Mouse (Mus musculus) midbrain, embryonic 16.5 days (tissue): ENCODE measurements around the gene Pga5. TPM values are rescaled to one million over a fixed set of nuclear protein-coding genes. Genes with fewer than 3 reads are reported as not detected.

Experiments used
- ATAC-seq: fragments of 200-750 bp; cut with Nextera tagmentation; 2 replicates; pipeline ENCODE4 v1.8.0; 2017; ENCODE audit warnings: moderate TSS enrichment
- H3K27ac ChIP-seq: fragments of 300-500 bp; sonication (generic); 2 replicates; pipeline ENCODE4 v1.5.1; 2014; ENCODE audit warnings: mild to moderate bottlenecking, low read length, mixed read lengths
- H3K27me3 ChIP-seq: fragments of 300-500 bp; sonication (generic); 2 replicates; pipeline ENCODE4 v1.6.1; 2014; ENCODE audit warnings: low read depth, low read length, mixed read lengths; ENCODE audit not compliant: control insufficient read depth, insufficient read depth
- H3K36me3 ChIP-seq: fragments of 300-500 bp; sonication (generic); 2 replicates; pipeline ENCODE4 v1.6.1; 2014; ENCODE audit warnings: mild to moderate bottlenecking, low read length, moderate library complexity, mixed read lengths; ENCODE audit not compliant: control insufficient read depth, insufficient read depth
- H3K4me1 ChIP-seq: fragments of 300-500 bp; sonication (generic); 2 replicates; pipeline ENCODE4 v1.6.1; 2014; ENCODE audit warnings: mild to moderate bottlenecking, low read length, mixed read lengths; ENCODE audit not compliant: control insufficient read depth, insufficient read depth
- H3K4me2 ChIP-seq: fragments of 300-500 bp; sonication (generic); 2 replicates; pipeline ENCODE4 v1.6.1; 2014; ENCODE audit warnings: mild to moderate bottlenecking, low read length, mixed read lengths
- H3K4me3 ChIP-seq: fragments of 300-500 bp; sonication (generic); 2 replicates; pipeline ENCODE4 v1.5.1; 2014; ENCODE audit warnings: low read depth, mild to moderate bottlenecking, low read length, moderate library complexity, mixed read lengths
- H3K9ac ChIP-seq: fragments of 300-500 bp; sonication (generic); 2 replicates; pipeline ENCODE4 v1.6.1; 2014; ENCODE audit warnings: low read depth, low read length, mixed read lengths
- H3K9me3 ChIP-seq: fragments of 300-500 bp; sonication (generic); replicated peaks from 2 replicates; pipeline ENCODE4 v1.6.1; 2014; ENCODE audit warnings: mild to moderate bottlenecking, low read length, mixed read lengths; ENCODE audit not compliant: control insufficient read depth, poor library complexity, severe bottlenecking
- WGBS: fragments of 180-500 bp; shearing (Covaris S2); extraction: QIAGEN DNeasy Blood & Tissue Kit; methylation state at CpG from one replicate; pipeline ENCODE4 v1.1.7; 2014; 5-methylcytosine and 5-hydroxymethylcytosine counted together
- polyA plus RNA-seq: library from polyadenylated mRNA; unstranded; fragments of >200 nt; fragmentation: Nextera tagmentation; extraction: Ambion mirVana; gene quantifications from 2 replicates; pipeline ENCODE4 v1.2.1, GENCODE M21; 2015

Pga5 gene
- polyA plus RNA-seq, 1 experiment from 2014 or later: not detected

- Histone ChIP-seq H3K4me1 (no peaks in the 10 kb centered on the region; the same call in 1 of the 2 replicates), H3K4me2 (no peak overlapping the region), H3K4me3 (no peak overlapping the region), H3K9ac (no peak overlapping the region), H3K27me3 (no peaks in the 10 kb centered on the region), H3K9me3 (no peaks in the 10 kb centered on the region), H3K27ac (no peak overlapping the region), H3K36me3 (no peaks in the 10 kb centered on the region)
- 50% methylated on average over 13 of the region's 13 CpGs for WGBS
- no peak for ATAC-seq
These were observed 37.1 kb downstream of the Pga5 start for GRCm38 (mm10) chr19:10640589-10641378.

GRCm38 (mm10) chr19:10640080-10640479, 37.8 kb downstream of the Pga5 start:
- Histone ChIP-seq H3K9me3 (no peaks in the 10 kb centered on the region), H3K27me3 (no peaks in the 10 kb centered on the region), H3K4me3 (no peak overlapping the region), H3K4me1 (peaks cover 4% of the 10 kb centered on the region), H3K9ac (no peak overlapping the region), H3K36me3 (no peaks in the 10 kb centered on the region), H3K27ac (no peak overlapping the region), H3K4me2 (no peak overlapping the region)
- no peak for ATAC-seq
- WGBS: 8% methylated on average over 5 of the region's 5 CpGs

DNA sequence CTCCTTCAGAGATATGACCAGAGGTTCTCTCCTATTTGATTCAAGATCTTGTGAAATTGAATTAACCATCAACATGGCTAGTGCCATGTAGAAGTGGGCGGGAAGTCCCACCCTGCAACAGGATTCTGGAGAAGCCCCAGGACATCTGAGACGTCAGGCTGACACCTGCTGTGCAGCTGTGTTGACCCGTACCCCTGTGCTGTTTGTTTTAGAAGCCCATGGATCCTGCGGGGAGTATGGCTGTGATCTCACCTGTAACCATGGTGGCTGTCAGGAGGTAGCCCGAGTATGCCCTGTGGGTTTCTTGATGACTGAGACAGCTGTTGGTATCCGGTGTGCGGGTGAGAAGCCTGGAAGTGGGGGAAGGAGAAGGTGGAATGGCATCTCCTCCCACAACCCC, 40.0 kb downstream of the Pga5 start:
- Histone ChIP-seq H3K4me1 (peaks cover 13% of the 10 kb centered on the region), H3K27ac (no peak overlapping the region), H3K4me2 (no peak overlapping the region), H3K36me3 (no peaks in the 10 kb centered on the region), H3K9ac (no peak overlapping the region), H3K4me3 (no peak overlapping the region), H3K27me3 (no peaks in the 10 kb centered on the region; the same call in 1 of the 2 replicates), H3K9me3 (no peaks in the 10 kb centered on the region)
- ATAC-seq: no peak
- 74% methylated on average over 7 of the region's 7 CpGs for WGBS

GRCm38 (mm10) chr19:10634872-10635318, 43.0 kb downstream of the Pga5 start:
- H3K9ac ChIP-seq: peak overlapping the region; percentile 72
- H3K4me2 ChIP-seq: peak overlapping the region; percentile 96
- WGBS: under 1% methylated on average over 21 of the region's 21 CpGs
- H3K4me3 ChIP-seq: peak overlapping the region; percentile 48
- no peaks in the 10 kb centered on the region for H3K9me3 ChIP-seq
- H3K36me3 ChIP-seq: peaks cover 5% of the 10 kb centered on the region; the same call in 1 of the 2 replicates
- ATAC-seq: peak; percentile 91
- H3K27ac ChIP-seq: peak overlapping the region; percentile 55; the same call in 1 of the 2 replicates
- no peaks in the 10 kb centered on the region; the same call in 1 of the 2 replicates for H3K27me3 ChIP-seq
- peaks cover 13% of the 10 kb centered on the region for H3K4me1 ChIP-seq

DNA sequence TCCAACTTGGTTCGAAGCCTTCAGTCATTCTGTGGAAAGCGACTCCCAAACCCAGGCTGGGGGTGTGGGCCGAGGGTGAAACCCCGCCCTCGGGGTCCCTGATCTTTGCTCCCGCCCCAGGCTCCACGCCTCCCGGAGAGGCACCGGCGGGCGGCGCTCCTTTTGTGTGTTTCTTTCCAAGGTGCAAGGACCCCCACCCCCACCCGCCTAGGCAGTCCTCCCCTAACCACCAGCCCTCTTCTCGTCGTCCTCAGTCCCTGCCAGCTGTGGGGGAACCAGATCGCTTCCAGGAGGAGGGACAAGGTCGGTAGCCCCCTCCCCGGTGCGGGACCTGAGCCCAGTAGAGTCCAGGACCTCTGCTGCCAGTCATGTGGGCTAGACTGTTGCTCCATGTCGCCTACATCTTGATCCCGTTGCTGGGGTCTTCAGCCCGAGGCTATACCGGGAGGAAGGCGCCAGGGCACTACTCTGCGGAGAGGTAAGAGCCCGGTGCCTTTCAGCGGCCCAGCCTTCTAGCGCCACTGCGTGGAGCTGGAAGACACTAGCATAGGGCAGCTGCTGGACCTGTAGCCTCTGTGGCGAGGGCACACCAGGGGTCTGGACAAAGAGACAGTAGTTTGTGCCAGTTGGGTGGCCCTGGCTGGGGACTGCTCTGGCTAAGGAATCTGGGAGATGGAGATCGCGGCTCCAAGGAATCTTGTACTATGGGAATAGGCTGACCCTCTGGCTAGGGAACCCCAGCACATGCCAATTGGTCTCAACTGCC, 43.6 kb downstream of the Pga5 start, which contains the start of gene Vwce:
Gene Vwce (plus strand): TSS at position 108 of the 766 bp plus-strand sequence.
- no peaks in the 10 kb centered on the region for H3K9me3 ChIP-seq
- no peaks in the 10 kb centered on the region; the same call in 1 of the 2 replicates for H3K27me3 ChIP-seq
- H3K4me2 ChIP-seq: peak within 1 kb of the TSS; percentile 96
- WGBS: 2% methylated on average over 32 of the region's 32 CpGs
- peak; percentile 87 for ATAC-seq
- peak within 1 kb of the TSS; percentile 48 for H3K4me3 ChIP-seq
- H3K9ac ChIP-seq: peak within 1 kb of the TSS; percentile 72
- H3K36me3 ChIP-seq: peaks cover 7% of the 10 kb centered on the region; the same call in 1 of the 2 replicates
- H3K27ac ChIP-seq: peak within 1 kb of the TSS; percentile 55; the same call in 1 of the 2 replicates
- H3K4me1 ChIP-seq: peaks cover 13% of the 10 kb centered on the region

Other genes with a start within 250 kb of the Pga5 start
- gene Lrrc10b, start 220.6 kb downstream of the Pga5 start, polyA plus RNA-seq: 1.9 and 2.0 TPM in 2 replicates
- gene Ppp1r32, start 195.1 kb downstream of the Pga5 start, polyA plus RNA-seq: 3.6 and 5.9 TPM in 2 replicates
- 55.9 and 56.0 TPM in 2 replicates for gene Cpsf7, start 152.8 kb downstream of the Pga5 start, polyA plus RNA-seq
- 60.2 and 62.7 TPM in 2 replicates for gene Sdhaf2, start 151.9 kb downstream of the Pga5 start, polyA plus RNA-seq
- gene Tmem216, start 121.8 kb downstream of the Pga5 start, polyA plus RNA-seq: 52.0 and 52.3 TPM in 2 replicates
- gene Cyb561a3, start 100.9 kb downstream of the Pga5 start, polyA plus RNA-seq: 24.5 and 26.4 TPM in 2 replicates
- 37.8 TPM in 2 replicates for gene Tmem138, start 100.7 kb downstream of the Pga5 start, polyA plus RNA-seq
- gene Ddb1, start 72.7 kb downstream of the Pga5 start, polyA plus RNA-seq: 218 and 234 TPM in 2 replicates
- 24.6 and 25.4 TPM in 2 replicates for gene Tkfc, start 72.4 kb downstream of the Pga5 start, polyA plus RNA-seq
- 1.1 and 2.0 TPM in 2 replicates for gene Vwce, start 43.9 kb downstream of the Pga5 start, polyA plus RNA-seq
- 28.6 and 31.2 TPM in 2 replicates for gene Vps37c, start 10.7 kb upstream of the Pga5 start, polyA plus RNA-seq
- gene Cd5, start 60.9 kb upstream of the Pga5 start, polyA plus RNA-seq: 0.48 and 0.78 TPM in 2 replicates
- gene Cd6, start 152.0 kb upstream of the Pga5 start, polyA plus RNA-seq: 0.06 TPM in 1 of 2 replicates, not detected in the other
- gene Slc15a3, start 161.7 kb upstream of the Pga5 start, polyA plus RNA-seq: 0.27 and 0.30 TPM in 2 replicates
- gene Tmem132a, start 191.9 kb upstream of the Pga5 start, polyA plus RNA-seq: 242 and 267 TPM in 2 replicates
- 47.0 TPM in 2 replicates for gene Tmem109, start 203.9 kb upstream of the Pga5 start, polyA plus RNA-seq
- 38.9 and 40.1 TPM in 2 replicates for gene Prpf19, start 217.2 kb upstream of the Pga5 start, polyA plus RNA-seq
- gene Zp1, start 242.6 kb upstream of the Pga5 start, polyA plus RNA-seq: 0.58 and 0.89 TPM in 2 replicates